In genomic region chr6:32325851-32326250, GRCm38 (mm10) we compare ENCODE assay signal across 26 mouse cellular contexts.
A peak's percentile ranks its signal among the peaks of the same experiment; 100 is the strongest.
DNase-seq lines count a peak whose midpoint lies in the region; ATAC-seq lines count a peak whose summit lies in the region.
"Had no signal": no experiment of that assay in that cellular context is flagged by ENCODE, and none has a peak within 500 bp of the region (broad histone marks: within the 10 kb centered on the region; RNA-seq: fewer than 3 reads in every experiment).

No protein-coding gene starts in this region.

- no peak for ATAC-seq in kidney, embryonic 14.5 days (ENCODE audit: low FRiP score, low TSS enrichment)
- ATAC-seq: forebrain, embryonic 14.5 days; hindbrain, embryonic 16.5 days; Patski had no signal

- no peak overlapping the region for H3K27ac ChIP-seq in kidney, embryonic 14.5 days (ENCODE audit: low read depth, low read length)
- H3K27ac ChIP-seq: embryonic facial prominence, embryonic 12.5 days; embryonic facial prominence, embryonic 15.5 days; heart, embryonic 15.5 days; hindbrain, embryonic 10.5 days; hindbrain, embryonic 13.5 days had no signal

- H3K9me3 ChIP-seq in kidney, embryonic 14.5 days (ENCODE audit: control insufficient read depth, low read length), result no peaks in the 10 kb centered on the region
- H3K9me3 ChIP-seq: embryonic facial prominence, embryonic 12.5 days; embryonic facial prominence, embryonic 15.5 days; G1E; heart, embryonic 12.5 days; heart, embryonic 15.5 days; hindbrain, embryonic 10.5 days; hindbrain, embryonic 13.5 days had no signal

- WGBS in kidney, embryonic 14.5 days, result 44% methylated on average over 7 of the region's 7 CpGs

- no peak overlapping the region for H3K9ac ChIP-seq in kidney, embryonic 14.5 days (ENCODE audit: low read depth, low read length)
- H3K9ac ChIP-seq: embryonic facial prominence, embryonic 12.5 days; embryonic facial prominence, embryonic 15.5 days; heart, embryonic 12.5 days; heart, embryonic 15.5 days; hindbrain, embryonic 13.5 days had no signal

- no peaks in the 10 kb centered on the region for H3K36me3 ChIP-seq in kidney, embryonic 14.5 days (ENCODE audit: control insufficient read depth, insufficient read depth, low read length)
- H3K36me3 ChIP-seq: embryonic facial prominence, embryonic 12.5 days; embryonic facial prominence, embryonic 15.5 days; G1E; heart, embryonic 12.5 days; heart, embryonic 15.5 days; hindbrain, embryonic 10.5 days; hindbrain, embryonic 13.5 days had no signal

- no peak overlapping the region for H3K4me2 ChIP-seq in kidney, embryonic 14.5 days (replicated peaks; ENCODE audit: low read depth, low read length)
- H3K4me2 ChIP-seq: embryonic facial prominence, embryonic 12.5 days; embryonic facial prominence, embryonic 15.5 days; heart, embryonic 12.5 days; heart, embryonic 15.5 days; hindbrain, embryonic 13.5 days had no signal

- DNase-seq in kidney, adult 18-20 months, result peak; percentile 45
- DNase-seq in kidney, adult 9 months, result peak; percentile 84
- DNase-seq in kidney, postnatal 25 days, result peak; percentile 58 to 73
- DNase-seq in ovary, postnatal 36 days (ENCODE audit: low spot score), result no peak
- no peak for DNase-seq in left cerebral cortex, postnatal 4 days
- DNase-seq: adrenal gland, postnatal 10 days; adrenal gland, postnatal 36 days; B cell, adult 2 months; cerebellum, adult 18-20 months; cerebellum, adult 9-10 months; cerebellum, postnatal 14 days; gastrocnemius, postnatal 25 days; heart, adult 18-20 months; heart, postnatal 10 days; heart, postnatal 36 days had no signal

- H3K4me1 ChIP-seq in kidney, embryonic 14.5 days (ENCODE audit: control insufficient read depth, insufficient read depth, low read length), result 0 out of 2 replicates have a peak, but pooled peaks cover 6% of the 10 kb centered on the region

- H3K4me3 ChIP-seq in kidney, embryonic 14.5 days (ENCODE audit: low read length), result no peak overlapping the region
- H3K4me3 ChIP-seq: embryonic facial prominence, embryonic 12.5 days; embryonic facial prominence, embryonic 15.5 days; heart, embryonic 12.5 days; heart, embryonic 15.5 days; hindbrain, embryonic 10.5 days; hindbrain, embryonic 13.5 days had no signal

- no peaks in the 10 kb centered on the region for H3K27me3 ChIP-seq in kidney, embryonic 14.5 days (ENCODE audit: control insufficient read depth, insufficient read depth, low read length)
- H3K27me3 ChIP-seq: heart, embryonic 12.5 days; heart, embryonic 15.5 days; hindbrain, embryonic 13.5 days; Patski had no signal

- intact Hi-C loops in left cerebral cortex, postnatal 4 days (cut with DNase I), result loop anchor here (5.0 to 10.0 kb wide), 3 partner anchors 261 to 661 kb away; partner anchors contain the start of gene Plxna4

Comparison
In these comparisons a context has a peak if more than half of its experiments do, and no peak if none do; other contexts are left out.
1. DNase-seq: peak in kidney, adult 18-20 months (single experiment), kidney, adult 9 months (single experiment) and kidney, postnatal 25 days (2 of 2); none in ovary, postnatal 36 days (single experiment) and left cerebral cortex, postnatal 4 days (single experiment).